Mouse (Mus musculus): ENCODE measurements around the gene Nab2. TPM values are rescaled to one million over a fixed set of nuclear protein-coding genes. Genes with fewer than 3 reads are reported as not detected.
"Not testable (repeated sequence)": the region's sequence is repeated elsewhere in the genome, so short reads cannot be mapped to it uniquely, and the experiment has no call there.

Gene Nab2
- polyA plus RNA-seq, 3 experiments from 2014 or later, result 7.5 to 9.5 (median 7.8) TPM

DNA sequence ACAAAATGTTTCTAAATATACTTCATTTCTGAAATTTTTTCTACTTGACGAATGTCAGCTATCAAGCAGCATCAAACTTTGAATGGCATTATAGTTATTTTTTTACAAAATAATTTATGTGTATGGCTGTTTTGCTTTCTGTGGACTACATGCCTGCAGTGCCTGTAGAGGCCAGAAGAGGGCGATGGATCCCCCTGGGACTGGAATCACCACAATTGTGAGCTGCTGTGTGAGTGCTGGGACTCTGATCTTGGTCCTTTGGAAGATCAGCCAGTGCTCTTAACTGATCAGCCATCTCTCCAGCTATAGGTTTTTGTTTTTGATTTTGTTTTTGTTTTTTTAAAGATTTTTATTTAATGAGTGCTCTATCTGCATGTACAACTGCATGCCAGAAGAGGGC is 2.9 kb upstream of the Nab2 start:
- ATAC-seq, result no peak

DNA sequence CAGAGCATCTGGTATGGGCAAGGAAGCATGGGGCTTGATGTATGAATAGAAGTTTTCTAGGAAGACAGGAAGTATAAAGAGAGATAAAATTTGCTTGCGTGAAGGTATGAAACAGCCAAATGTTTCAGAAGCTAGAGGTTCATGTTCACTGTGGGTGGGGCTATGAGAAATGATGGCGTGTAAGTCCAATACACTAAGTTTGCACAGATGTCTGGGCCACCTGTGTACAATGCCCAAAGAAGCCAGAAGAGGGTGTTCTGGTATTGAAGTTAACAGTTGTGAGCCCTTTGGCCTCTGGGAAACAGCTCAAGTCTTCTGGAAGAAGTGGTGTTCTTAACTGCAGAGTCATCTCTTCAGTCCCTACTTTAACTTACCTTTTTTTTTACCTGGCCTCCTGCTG is 1.8 kb upstream of the Nab2 start:
- ATAC-seq, result no peak

DNA sequence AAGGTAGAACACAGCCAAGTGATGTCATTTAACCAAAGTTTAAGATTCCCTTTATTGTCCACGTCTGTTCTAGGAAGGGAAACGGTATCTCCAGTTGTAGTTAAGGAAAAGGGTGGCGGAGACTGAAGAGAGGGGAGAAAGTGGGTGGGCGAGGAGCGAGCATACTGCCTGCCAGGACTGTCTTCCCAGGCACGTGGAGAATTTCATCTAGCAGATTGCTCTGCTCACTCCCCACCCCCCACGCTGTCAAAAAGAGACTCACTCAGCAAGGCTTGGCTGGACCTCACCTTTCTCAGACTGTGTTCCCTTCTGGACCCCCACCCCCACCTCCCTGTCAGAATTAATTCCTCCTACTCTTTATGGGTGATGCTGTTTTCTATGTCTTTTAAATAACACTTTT is 802 bp upstream of the Nab2 start:
- ATAC-seq, result no peak

DNA sequence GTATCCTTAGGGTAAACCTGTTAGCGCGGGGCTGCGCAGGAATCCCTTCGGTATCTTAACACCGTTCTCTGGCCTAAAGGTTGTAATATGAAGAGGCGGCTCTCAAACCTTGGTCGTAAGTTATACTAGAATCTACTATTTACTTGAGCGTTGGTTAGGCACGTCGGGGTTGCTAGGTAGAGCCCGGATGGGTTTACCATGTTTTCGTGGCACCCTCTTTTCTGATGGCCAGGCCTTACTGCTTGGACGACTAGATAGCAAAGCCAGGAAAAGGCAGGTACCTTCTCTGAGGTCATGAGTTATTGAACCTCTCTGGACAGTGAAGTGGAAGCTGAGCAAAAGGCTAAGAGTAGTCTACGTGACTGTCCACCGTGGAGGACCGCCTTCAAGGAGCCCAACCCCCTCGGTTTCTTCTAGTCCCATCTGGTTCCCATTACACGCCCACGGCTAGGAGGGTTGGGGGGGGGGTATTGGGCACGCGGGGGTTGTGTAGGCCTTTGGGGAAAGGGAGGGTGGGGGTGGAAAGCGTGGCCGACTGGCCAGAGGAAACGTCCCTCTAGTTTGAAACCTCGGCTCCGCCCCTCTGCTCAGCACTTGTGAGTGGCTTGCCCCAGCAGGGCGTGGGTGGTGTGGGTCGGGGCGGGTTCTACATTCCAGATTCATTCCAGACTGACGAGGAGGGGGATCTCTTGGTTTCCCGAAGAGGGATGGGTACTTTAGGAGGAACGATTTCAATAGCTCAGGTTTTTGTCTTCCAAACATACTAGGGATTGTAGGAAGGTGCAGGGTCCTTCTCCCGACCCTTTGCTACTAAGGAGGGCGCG is 887 bp downstream of the Nab2 start:
- ATAC-seq, result peak; percentile 38

DNA sequence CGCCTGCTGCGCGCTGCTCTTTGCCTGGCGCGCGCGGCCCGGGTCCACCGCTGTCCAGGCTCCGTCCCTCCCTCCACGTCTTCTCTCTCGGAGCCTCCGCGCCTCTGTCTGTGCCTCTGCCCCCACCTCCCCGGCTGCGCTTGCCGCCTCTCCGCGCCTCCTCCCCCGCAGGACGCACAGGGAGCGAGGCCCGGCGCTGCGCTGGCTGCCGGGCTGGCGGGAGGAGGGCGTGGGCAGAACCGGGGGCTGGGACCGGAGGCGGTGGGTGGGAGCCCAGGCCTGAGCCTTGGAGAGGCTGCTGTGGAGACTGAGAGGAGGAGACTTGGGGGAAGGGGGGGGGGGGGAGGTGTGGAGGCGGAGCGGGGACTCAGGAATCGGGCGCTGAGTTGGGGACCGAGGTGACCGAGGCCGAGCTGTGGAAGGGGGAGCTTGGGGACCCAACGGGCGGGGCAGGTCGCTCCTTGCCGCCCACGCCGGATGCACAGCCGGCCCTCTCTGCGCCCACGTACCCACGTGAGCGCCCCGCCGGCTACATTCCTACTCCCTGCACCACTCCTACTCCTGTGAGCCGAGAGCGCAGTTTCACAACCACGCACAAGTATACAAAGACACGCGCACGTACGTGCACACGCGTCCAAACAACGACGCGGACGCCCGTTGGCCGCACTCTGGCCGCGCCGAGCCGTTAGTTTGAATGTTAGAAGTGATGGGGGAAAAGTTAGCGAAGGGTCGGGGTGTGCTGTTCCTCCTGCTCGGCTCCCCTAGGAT is 1.7 kb downstream of the Nab2 start, which contains the start of gene Nemp1:
Gene Nemp1 (plus strand): TSS at position 401 of the 768 bp plus-strand sequence.
- peak; percentile 20 for ATAC-seq

DNA sequence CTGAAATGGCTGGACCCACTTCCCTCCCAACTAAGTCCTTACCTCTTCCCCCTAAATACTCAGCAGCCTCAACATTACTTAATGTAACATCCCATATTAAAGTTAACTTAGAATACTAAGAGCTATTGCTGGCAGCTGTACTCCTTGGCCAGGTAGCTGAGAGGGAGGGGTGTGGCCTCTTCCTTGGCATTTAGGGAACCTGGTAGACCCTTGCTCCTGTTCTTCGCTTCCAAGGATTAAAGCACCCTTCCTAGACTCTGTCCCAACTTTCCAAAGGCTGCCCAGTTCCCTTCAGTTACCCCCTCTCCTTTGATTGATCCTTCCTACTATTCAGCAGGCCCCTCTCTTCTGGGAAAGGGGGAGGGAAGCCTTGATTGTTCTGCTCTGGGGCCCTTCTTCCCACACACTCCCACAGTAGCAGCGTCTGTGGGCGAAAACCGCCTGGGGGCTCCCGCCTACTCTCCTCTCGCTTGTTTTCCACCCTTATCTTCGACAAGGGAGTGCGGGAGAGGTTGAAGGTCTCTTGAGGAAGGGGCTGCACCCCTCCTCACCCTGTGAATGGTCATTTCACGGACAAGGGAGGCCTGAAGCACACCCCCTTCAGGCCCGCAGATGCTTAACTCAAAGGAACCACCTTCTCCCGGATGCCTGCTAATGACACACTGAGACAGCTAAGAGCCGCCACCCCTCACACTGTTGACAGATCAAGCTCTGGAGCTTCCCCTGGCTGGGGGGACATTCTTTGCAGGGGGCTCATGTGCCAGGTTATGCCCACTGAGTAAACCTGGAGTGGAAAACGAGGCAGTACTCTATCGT is 2.8 kb downstream of the Nab2 start:
- no peak for ATAC-seq

DNA sequence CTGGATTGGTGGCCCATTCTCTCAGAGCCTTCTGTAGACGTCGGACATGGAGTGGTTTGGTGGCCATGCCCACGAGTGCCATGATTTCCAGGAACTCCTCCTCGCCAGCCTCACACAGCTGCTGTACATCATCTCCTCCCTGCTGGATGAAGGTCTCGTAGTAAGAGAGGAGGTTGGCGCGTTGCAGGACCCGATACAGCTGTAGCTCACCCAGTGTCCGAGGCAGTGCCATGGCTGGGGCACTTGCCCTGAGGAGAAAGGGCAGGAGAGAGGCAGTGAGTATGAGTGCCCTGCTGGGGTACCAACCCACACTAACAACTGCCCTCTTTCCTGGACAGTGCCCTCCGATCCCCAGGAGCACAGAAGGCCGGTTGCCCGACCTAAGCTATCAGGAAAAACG is 3.5 kb downstream of the Nab2 start:
- no peak for ATAC-seq

DNA sequence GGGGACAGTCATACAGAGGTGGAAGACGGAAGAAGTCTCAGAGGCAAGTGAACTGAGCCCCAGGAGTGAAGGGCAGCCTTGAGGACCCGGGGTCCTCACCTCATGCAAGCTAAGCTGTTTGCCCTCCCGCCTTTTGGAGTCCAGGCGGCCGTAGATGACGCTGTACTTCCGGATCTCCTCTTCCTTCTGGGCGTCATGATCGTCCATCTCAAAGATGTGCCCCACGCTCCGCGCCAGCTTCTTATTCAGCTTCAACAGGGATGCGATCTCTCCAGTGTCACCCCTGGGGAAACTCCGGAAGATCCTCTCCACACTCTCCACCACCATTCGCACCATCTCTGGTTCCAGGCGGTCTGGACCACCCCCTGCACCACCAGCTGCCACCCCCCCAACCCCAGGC is 4.2 kb downstream of the Nab2 start:
- no peak for ATAC-seq

DNA sequence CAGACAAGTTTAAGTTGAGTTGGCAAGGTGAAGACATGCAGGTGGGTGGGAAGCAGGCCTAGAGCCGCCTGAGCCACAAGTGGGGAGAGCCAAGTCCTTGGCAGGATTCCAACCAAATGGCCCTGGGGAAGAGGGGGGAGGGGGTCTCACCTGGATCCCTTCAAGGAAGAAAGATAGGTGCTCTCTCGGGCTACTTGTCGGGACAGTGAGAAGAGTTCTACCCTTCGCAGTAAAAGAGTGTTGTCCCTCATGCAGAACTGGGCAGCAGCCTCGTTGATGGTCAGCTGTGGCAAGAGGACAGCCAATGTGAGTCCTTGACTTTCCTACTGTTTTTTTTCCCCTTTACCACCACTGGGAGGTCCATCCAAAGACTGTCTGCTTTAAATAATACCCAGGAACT is 4.8 kb downstream of the Nab2 start:
- no peak for ATAC-seq

DNA sequence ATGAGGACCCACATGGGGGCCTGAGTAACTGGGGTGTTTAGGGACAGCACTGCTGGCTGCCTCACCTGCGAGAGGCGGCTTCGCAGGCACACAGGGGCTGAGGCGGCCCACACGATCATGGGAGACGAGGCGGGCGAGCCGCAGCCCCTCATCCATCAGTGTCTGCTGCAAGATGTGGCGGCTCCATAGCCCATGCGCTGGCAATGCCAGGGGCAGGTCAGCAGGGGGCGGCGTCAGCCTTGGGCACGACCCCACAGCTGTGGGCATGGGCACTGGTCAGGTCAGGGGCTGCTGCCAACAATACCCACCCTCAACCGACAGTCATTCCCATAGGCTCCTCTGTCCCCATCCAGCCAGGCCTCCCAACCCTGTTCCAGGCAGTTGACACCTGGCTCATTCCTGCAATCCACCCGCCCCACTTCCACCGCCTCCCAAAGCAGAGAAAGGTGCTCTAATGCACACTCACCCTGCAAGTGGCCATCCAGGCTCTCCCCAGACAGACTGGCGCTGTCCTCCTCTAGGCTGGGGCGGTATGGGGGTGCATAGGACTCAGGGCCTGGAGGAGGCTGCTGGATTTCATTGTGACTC is 5.6 kb downstream of the Nab2 start:
- no peak for ATAC-seq

DNA sequence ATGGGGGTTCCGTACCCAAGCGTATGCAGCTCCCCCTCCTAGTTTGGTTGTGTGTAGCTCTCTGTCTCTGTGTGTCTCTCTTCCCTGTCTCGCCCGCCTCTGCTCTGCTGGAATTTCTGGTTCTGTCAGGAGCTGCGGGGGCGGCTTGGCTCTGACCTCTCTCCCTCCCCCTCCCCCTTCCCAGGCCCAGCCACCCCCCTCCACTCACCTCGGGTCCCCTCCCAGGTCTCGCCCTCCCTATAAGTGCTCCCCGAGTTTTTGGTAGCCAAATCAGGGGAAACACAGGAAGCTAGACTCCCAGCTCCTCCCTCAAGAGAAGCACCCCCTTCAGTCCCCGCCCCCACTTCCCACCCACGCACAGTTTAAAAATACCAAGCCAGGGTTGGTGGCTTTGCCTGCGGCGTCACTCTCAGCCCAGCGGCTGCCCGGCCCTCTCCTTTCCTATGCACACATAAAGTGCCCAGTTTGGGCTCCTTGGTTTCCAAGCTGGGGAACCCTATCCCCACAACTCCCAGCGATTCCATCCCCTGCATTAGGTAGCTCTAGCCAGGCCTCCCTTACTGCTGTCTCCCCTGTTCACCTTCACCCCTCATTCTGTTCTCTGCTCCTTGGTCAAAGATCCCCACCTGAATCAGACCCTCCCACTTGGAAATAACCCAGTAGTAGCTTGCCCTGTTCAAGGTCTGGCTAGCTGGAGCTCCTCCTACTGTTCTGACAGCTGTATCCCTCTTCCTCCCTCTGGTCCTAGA is 6.3 kb downstream of the Nab2 start:
- ATAC-seq, result peak; percentile 60

DNA sequence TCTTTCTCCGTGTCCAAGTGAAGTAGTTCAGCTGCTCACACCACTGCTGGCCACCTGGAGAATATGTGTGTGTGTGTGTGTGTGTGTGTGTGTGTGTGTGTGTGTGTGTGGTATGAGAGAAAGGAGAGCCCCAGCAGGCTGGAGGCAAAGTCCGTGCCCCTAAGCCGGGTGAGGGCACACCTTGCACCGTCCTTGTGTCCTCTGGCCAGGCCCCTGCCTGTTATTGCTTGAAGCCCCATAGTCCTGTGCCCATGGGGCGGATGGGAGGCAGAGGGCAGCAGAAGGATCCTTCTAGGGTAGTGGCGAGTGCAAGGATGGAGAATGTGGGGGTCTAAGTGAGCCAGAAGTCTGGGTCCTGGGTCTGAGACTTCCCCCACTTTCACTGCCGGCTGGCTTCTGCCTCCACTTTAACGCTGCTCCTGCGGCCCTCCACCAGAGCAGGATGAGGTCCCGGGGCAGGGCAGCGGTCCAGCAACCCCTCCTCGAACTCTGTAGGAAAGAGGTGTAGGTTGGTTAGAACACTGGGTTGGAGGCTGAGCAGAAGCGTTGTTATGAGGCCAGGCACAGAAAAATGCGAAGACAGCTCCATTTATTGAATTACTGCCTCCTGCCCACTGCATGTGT is 7.0 kb downstream of the Nab2 start:
- ATAC-seq, result no peak

DNA sequence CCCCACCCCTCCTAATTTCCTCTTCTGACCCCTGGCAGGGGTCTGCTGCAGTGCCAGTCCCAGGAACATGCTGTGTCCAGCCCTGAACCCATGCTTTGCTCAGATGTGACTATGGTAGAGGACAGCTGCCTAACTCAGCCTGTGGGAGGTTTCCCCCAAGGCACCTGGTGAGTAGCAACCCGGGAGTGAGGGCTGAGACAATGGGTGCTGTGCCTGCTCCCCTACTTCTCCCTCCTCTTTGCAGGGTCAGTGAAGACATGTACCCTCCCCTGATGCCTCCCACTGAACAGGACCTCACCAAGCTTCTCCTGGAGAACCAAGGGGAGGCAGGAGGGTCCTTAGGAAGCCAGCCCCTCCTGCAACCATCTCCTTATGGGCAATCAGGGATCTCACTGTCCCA is 8.8 kb downstream of the Nab2 start:
- ATAC-seq, result no peak

DNA sequence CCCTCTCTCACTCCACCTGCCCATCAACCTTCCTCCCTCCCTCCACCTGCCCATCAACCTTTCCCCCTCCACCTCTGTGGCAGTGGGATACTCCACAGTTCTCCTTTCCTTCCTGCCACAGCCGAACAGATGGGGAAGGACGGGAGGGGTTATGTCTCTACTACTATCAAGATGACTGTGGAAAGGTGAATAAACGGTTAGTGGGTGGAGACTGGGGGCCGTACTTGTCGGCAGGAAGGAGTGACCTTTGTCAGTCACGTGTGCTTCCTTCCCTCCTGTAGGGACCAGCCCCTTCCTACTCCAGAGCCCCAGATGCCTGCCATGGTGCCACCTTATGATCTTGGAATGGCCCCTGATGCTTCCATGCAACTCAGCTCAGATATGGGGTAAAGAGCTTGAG is 10.3 kb downstream of the Nab2 start:
- ATAC-seq, result peak; percentile 31

DNA sequence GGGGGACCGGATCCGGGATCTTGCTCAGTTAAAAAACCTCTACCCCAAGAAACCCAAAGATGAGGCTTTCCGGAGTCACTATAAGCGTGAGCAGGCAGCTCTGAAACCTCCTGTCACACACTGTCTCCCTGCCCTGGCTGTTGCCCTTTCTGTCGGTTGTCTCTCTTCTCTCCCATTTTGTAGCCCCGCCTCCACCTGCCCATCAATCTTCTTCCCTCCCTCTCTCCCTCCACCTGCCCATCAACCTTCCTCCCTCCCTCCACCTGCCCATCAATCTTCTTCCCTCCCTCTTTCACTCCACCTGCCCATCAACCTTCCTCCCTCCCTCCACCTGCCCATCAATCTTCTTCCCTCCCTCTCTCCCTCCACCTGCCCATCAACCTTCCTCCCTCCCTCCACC is 10.8 kb downstream of the Nab2 start:
- ATAC-seq, result not testable (repeated sequence)

DNA sequence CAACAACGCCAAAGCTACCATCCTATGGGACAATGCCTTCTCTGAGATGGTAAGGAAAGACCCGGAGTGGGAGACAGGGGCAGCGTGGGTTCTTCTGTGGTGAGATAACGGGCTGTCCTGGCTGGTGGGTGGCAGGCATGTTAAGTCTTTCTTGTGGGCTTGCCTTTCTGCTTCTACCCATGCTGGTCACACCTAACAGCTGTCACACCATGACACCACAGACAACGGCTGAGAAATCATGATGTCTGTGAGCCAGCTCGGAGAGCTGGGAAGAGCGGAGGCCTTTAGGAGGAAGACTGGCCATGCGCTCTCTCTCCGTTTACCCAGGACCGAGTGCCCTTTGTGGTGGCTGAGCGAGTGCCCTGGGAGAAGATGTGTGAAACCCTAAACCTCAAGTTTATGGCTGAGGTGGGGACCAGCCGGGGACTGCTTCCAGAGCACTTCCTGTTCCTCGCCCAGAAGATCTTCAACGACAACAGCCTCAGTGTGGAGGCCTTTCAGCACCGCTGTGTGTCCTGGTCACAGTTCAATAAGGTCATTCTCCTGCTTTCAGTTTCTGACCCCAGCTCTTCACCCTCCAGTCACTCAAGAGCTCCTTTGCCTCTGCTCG is 13.3 kb downstream of the Nab2 start:
- ATAC-seq, result no peak

DNA sequence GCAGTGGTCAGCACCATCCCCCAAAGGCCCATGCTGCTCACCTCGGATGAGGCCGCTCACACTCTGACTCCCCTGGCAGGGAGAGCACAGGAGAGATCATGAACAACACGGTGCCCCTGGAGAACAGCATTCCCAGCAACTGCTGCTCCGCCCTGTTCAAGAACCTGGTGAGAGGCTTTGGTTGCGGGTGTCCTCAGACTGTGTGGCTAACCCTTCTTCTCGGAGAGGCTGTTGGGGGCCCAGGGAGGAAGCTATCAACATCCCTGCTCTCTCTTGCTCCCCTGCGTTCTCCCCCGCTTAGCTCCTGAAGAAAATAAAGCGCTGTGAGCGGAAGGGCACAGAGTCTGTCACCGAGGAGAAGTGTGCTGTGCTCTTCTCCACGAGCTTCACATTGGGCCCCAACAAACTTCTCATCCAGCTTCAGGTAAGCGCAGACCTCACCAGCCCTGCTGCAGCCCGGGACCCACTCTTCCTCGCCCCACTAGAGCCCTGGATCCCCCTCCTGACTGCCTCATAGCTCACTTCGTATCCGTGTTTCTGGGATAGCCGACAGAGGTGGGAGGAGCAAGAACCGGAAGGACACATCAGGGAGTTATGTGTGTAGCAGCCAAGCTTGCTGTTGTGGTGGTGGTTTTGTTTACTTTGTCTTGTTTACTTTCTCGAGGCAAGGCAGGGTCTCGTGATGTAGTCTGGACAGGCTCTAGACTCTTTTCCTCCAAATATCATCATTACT is 15.3 kb downstream of the Nab2 start:
- no peak for ATAC-seq

DNA sequence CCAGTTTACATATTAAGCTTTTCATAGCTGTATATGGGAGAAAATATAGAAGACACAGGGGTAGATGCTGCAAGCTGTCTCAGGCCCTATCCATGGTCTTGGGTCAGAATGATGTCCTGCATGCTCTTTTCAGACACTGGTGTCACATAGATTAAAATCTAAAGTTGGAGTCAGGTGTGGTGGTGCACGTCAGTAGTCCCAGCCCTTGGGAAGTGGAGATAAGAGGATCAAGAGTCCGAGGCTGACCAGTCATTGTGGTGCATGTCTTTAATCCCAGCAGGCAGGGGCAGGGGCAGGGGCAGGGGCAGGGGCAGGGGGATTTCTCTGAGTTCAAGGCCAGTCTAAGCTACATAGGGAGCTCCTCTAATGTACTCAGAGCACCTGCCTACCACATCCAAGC is 22.6 kb downstream of the Nab2 start:
- ATAC-seq, result no peak

DNA sequence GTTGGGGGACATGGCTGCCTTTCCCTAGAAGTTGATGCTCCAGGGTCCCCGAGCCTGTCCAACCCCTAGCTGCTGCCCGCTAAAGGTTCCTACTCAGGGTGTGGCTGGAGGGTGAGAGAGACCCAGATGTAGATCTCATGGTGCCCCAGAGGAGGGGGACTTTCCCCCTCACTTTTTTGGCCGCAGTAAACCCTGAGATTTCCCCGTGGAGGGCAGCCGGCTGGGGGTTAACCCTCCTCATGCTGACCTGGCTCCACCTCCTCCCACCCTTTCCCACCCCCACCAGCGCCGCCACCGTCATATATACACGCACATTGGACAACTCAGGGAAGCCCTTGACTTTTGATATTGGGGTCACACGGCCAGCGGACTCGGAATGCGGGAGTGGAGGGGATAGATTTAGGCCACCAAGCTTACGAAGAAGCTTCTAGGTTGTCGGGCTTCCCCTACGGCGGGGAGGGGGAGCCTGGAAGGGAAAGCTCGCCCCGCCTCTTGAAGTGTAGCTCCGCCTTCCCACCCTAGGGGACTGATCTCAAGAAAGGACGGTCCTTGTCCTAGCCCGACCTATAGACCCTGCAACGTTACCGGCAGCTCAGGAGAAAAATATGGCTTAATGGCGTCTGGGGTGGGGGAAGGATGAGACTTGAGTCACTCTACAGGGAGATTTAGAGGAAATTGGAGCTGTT is 24.7 kb downstream of the Nab2 start:
- peak; percentile 49 for ATAC-seq

Data from inflammation-experienced regulatory T-cells, adult 6 months (primary cell).